Mouse (Mus musculus): Measurements from ENCODE around the gene Gal3st2c.

DNA sequence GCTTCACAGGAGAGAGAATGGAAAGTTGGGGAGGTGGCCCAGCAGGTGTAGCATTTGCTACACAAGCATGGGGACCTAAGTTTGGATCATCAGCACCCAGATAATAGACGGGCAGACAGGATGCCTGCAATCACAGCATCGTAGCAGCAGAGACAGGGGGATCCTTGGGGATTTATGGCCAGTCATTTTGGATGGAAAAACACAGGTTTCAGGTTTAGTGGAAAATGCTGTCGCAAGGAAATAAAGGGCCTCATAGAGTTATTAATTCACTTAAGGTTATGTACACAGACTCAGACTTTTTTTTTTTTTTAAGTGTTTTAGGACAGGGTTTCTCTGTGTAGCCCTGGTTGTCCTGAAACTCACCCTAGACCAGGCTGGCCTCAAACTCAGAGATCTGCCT is 55.2 kb downstream of the Gal3st2c start:
- TF ChIP-seq EP300 (IDR thresholded peaks at IDR 0.05; ENCODE audit: low read depth) (no peak), CTCF (IDR thresholded peaks at IDR 0.05; ENCODE audit: low read depth) (no peak)

All from heart, postnatal 0 days (tissue).